Mouse (Mus musculus) kidney, adult 8-10 months (tissue): ENCODE measurements around the gene Scgb2b7.
"Not testable (repeated sequence)": the region's sequence is repeated elsewhere in the genome, so short reads cannot be mapped to it uniquely, and the experiment has no call there.

ENCODE experiments used
- DNase-seq, 2 experiments: peaks; one replicate each; pipeline ENCODE4 v3.0.0; 2022

Gene Scgb2b7

GRCm38 (mm10) chr7:31705657-31706056 is at the start of gene Scgb2b7:
Gene Scgb2b7 (minus strand): TSS chr7:31705757.
- not testable (repeated sequence) for DNase-seq

GRCm38 (mm10) chr7:31712365-31712764 is 6.8 kb upstream of the Scgb2b7 start, which contains the start of gene Scgb1b7:
Gene Scgb1b7 (plus strand): TSS chr7:31712665.
- not testable (repeated sequence) for DNase-seq
